Mouse (Mus musculus) embryonic fibroblast, embryonic 13.5 days (primary cell): ENCODE data around the gene Pdap1.

ENCODE experiments used
- CTCF ChIP-seq: IDR thresholded peaks from 2 replicates; pipeline ENCODE4 v1.5.1; 2011; ENCODE audit warnings: mild to moderate bottlenecking, control low read depth, low read length, moderate library complexity, borderline replicate concordance; ENCODE audit not compliant: insufficient read depth
- POLR2A ChIP-seq: IDR thresholded peaks from 2 replicates; pipeline ENCODE4 v1.6.1; 2011; ENCODE audit warnings: low read depth, mild to moderate bottlenecking, control low read depth, low read length, moderate library complexity

DNA sequence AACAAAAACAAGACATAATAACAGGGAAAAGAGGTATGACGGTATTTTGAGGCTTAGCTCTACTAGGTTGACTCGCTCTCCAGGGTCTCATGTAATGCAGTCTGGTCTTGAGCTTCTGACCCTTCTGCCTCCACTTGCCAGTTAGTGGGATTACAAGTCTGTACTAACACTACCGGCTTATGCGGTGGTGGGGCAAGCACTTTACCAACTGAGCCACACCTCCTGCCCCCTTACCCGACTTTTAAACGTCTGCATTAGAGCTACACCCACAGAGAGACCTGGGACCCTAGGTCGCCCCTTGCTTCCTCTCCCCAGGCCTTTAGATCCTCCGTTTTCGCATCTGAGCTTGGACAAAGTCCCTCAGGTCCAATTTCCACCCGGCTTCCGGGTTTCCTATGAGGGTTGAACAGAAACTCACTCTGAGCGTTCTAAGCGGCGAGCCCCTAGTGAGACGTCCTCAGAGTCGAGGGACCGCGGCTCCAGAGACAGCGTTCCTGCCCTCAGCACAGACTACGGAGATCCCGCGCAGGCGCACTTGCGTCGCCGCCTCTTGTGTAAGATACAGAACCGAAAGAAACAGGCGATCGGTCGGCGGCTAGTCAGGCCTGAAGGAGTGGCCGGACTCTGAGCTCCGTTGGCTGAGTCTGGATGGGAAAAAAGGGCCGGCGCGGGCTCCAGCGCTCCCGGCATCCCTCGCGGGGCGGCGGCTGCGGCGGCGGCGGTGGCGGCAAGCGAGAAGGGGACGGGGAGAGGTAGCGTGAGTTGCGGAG lies 26.7 kb upstream of the Pdap1 start, which contains the start of the genes Ptcd1 and Cpsf4:
- TF ChIP-seq CTCF (no peak), POLR2A (peak; percentile 90)
